Mouse (Mus musculus) embryonic facial prominence, embryonic 13.5 days (tissue): Measurements from ENCODE around the gene Prkacb. TPM values are rescaled to one million over a fixed set of nuclear protein-coding genes. Genes with fewer than 3 reads are reported as not detected.
A peak's percentile ranks its signal among the peaks of the same experiment; 100 is the strongest.
"Not testable (repeated sequence)": the region's sequence is repeated elsewhere in the genome, so short reads cannot be mapped to it uniquely, and the experiment has no call there.

Experiments
- ATAC-seq: fragments of 200-750 bp; cut with Nextera tagmentation; 2 replicates; pipeline ENCODE4 v1.8.0; 2017; ENCODE audit warnings: low read depth; ENCODE audit not compliant: insufficient number of reproducible peaks, insufficient read depth, low FRiP score, low TSS enrichment
- H3K27ac ChIP-seq: fragments of 300-500 bp; sonication (generic); 2 replicates; pipeline ENCODE4 v1.5.1; 2015; ENCODE audit warnings: moderate library complexity, mild to moderate bottlenecking, inconsistent platforms
- H3K27me3 ChIP-seq: fragments of 300-500 bp; sonication (generic); 2 replicates; pipeline ENCODE4 v1.6.1; 2015; ENCODE audit warnings: mild to moderate bottlenecking, inconsistent platforms
- H3K36me3 ChIP-seq: fragments of 300-500 bp; sonication (generic); 2 replicates; pipeline ENCODE4 v1.6.1; 2015; ENCODE audit warnings: mild to moderate bottlenecking, inconsistent platforms
- H3K4me1 ChIP-seq: fragments of 300-500 bp; sonication (generic); 2 replicates; pipeline ENCODE4 v1.6.1; 2015; ENCODE audit warnings: inconsistent platforms
- H3K4me2 ChIP-seq: fragments of 300-500 bp; sonication (generic); 2 replicates; pipeline ENCODE4 v1.6.1; 2015; ENCODE audit warnings: moderate library complexity, mild to moderate bottlenecking, inconsistent platforms
- H3K4me3 ChIP-seq: fragments of 300-500 bp; sonication (generic); 2 replicates; pipeline ENCODE4 v1.5.1; 2015; ENCODE audit warnings: mild to moderate bottlenecking, inconsistent platforms
- H3K9ac ChIP-seq: fragments of 300-500 bp; sonication (generic); 2 replicates; pipeline ENCODE4 v1.6.1; 2015; ENCODE audit warnings: mild to moderate bottlenecking, inconsistent platforms
- H3K9me3 ChIP-seq: fragments of 300-500 bp; sonication (generic); 2 replicates; pipeline ENCODE4 v1.6.1; 2016; ENCODE audit warnings: inconsistent platforms
- WGBS: fragments of 180-500 bp; shearing (Covaris S2); methylation state at CpG from one replicate; pipeline ENCODE4 v1.1.7; 2015; ENCODE audit warnings: mixed read lengths; 5-methylcytosine and 5-hydroxymethylcytosine counted together
- polyA plus RNA-seq: library from polyadenylated mRNA; unstranded; fragments of >200 nt; fragmentation: Nextera tagmentation; extraction: Ambion mirVana; gene quantifications from 2 replicates; pipeline ENCODE4 v1.2.1, GENCODE M21; 2015

Gene Prkacb
- polyA plus RNA-seq, 1 experiment from 2014 or later, result 69.1 TPM

GRCm38 (mm10) chr3:146776711-146777110 is 36.1 kb downstream of the Prkacb start:
- ATAC-seq, result no peak
- no peaks in the 10 kb centered on the region; the same call in 1 of the 2 replicates for H3K36me3 ChIP-seq
- H3K9ac ChIP-seq, result no peak overlapping the region
- WGBS, result 85% methylated on average over 5 of the region's 5 CpGs
- peaks cover 5% of the 10 kb centered on the region for H3K4me1 ChIP-seq
- no peak overlapping the region for H3K27ac ChIP-seq
- no peaks in the 10 kb centered on the region for H3K9me3 ChIP-seq
- no peak overlapping the region for H3K4me3 ChIP-seq
- no peaks in the 10 kb centered on the region for H3K27me3 ChIP-seq
- H3K4me2 ChIP-seq, result no peak overlapping the region

GRCm38 (mm10) chr3:146770853-146771252 is 41.9 kb downstream of the Prkacb start:
- Histone ChIP-seq H3K27ac (no peak overlapping the region), H3K4me1 (peaks cover 24% of the 10 kb centered on the region), H3K36me3 (peaks cover 7% of the 10 kb centered on the region), H3K9ac (no peak overlapping the region), H3K4me3 (no peak overlapping the region), H3K9me3 (no peaks in the 10 kb centered on the region), H3K27me3 (no peaks in the 10 kb centered on the region), H3K4me2 (no peak overlapping the region)
- WGBS, result 81% methylated on average over 2 of the region's 2 CpGs
- no peak for ATAC-seq

GRCm38 (mm10) chr3:146769940-146770659 is 42.7 kb downstream of the Prkacb start:
- 27% methylated on average over 17 of the region's 17 CpGs for WGBS
- H3K36me3 ChIP-seq, result peaks cover 7% of the 10 kb centered on the region
- no peak overlapping the region for H3K27ac ChIP-seq
- H3K4me1 ChIP-seq, result peaks cover 24% of the 10 kb centered on the region
- peak overlapping the region; percentile 37 for H3K4me2 ChIP-seq
- no peaks in the 10 kb centered on the region for H3K27me3 ChIP-seq
- no peak overlapping the region for H3K4me3 ChIP-seq
- H3K9me3 ChIP-seq, result no peaks in the 10 kb centered on the region
- no peak overlapping the region for H3K9ac ChIP-seq
- no peak for ATAC-seq

- H3K27ac ChIP-seq, result no peak overlapping the region
Measured at GRCm38 (mm10) chr3:146769569-146769939, 43.2 kb downstream of the Prkacb start.

GRCm38 (mm10) chr3:146768921-146769320 is 43.9 kb downstream of the Prkacb start:
- no peak overlapping the region for H3K27ac ChIP-seq
- H3K36me3 ChIP-seq, result peaks cover 7% of the 10 kb centered on the region
- no peaks in the 10 kb centered on the region for H3K9me3 ChIP-seq
- no peaks in the 10 kb centered on the region for H3K27me3 ChIP-seq
- no peak overlapping the region for H3K4me2 ChIP-seq
- WGBS, result 77% methylated on average over 3 of the region's 3 CpGs
- H3K4me3 ChIP-seq, result no peak overlapping the region
- H3K4me1 ChIP-seq, result peaks cover 24% of the 10 kb centered on the region
- no peak overlapping the region for H3K9ac ChIP-seq
- ATAC-seq, result no peak

More at GRCm38 (mm10) chr3:146769569-146769939, 43.2 kb downstream of the Prkacb start:
- H3K9me3 ChIP-seq, result no peaks in the 10 kb centered on the region
- no peak overlapping the region for H3K9ac ChIP-seq
- ATAC-seq, result no peak
- no peak overlapping the region for H3K4me3 ChIP-seq
- no peaks in the 10 kb centered on the region for H3K27me3 ChIP-seq
- peaks cover 7% of the 10 kb centered on the region for H3K36me3 ChIP-seq
- 35% methylated on average over 2 of the region's 2 CpGs for WGBS
- peak overlapping the region; percentile 37; the same call in 1 of the 2 replicates for H3K4me2 ChIP-seq
- H3K4me1 ChIP-seq, result peaks cover 24% of the 10 kb centered on the region

GRCm38 (mm10) chr3:146768360-146768759 is 44.4 kb downstream of the Prkacb start:
- Histone ChIP-seq H3K9ac (no peak overlapping the region), H3K9me3 (no peaks in the 10 kb centered on the region), H3K4me1 (peaks cover 24% of the 10 kb centered on the region), H3K4me2 (no peak overlapping the region), H3K36me3 (peaks cover 7% of the 10 kb centered on the region), H3K27me3 (no peaks in the 10 kb centered on the region), H3K27ac (no peak overlapping the region), H3K4me3 (no peak overlapping the region)
- WGBS, result 92% methylated on average over 5 of the region's 5 CpGs
- ATAC-seq, result no peak

GRCm38 (mm10) chr3:146766701-146767181 is 46.0 kb downstream of the Prkacb start:
- ATAC-seq, result no peak
- H3K4me3 ChIP-seq, result no peak overlapping the region
- 82% methylated on average over 8 of the region's 8 CpGs for WGBS

GRCm38 (mm10) chr3:146766071-146766605 is 46.7 kb downstream of the Prkacb start:
- Histone ChIP-seq H3K4me2 (no peak overlapping the region), H3K27ac (no peak overlapping the region), H3K4me3 (no peak overlapping the region), H3K9ac (no peak overlapping the region), H3K27me3 (no peaks in the 10 kb centered on the region), H3K4me1 (peaks cover 24% of the 10 kb centered on the region), H3K36me3 (peaks cover 7% of the 10 kb centered on the region), H3K9me3 (no peaks in the 10 kb centered on the region)
- WGBS, result 91% methylated on average over 4 of the region's 4 CpGs
- ATAC-seq, result no peak

More at GRCm38 (mm10) chr3:146766701-146767181, 46.0 kb downstream of the Prkacb start:
- Histone ChIP-seq H3K9ac (no peak overlapping the region), H3K9me3 (no peaks in the 10 kb centered on the region), H3K4me2 (no peak overlapping the region), H3K36me3 (peaks cover 7% of the 10 kb centered on the region), H3K27ac (no peak overlapping the region), H3K4me1 (peaks cover 24% of the 10 kb centered on the region), H3K27me3 (no peaks in the 10 kb centered on the region)

- no peaks in the 10 kb centered on the region for H3K27me3 ChIP-seq
- H3K9ac ChIP-seq, result no peak overlapping the region
- ATAC-seq, result no peak
- no peak overlapping the region for H3K4me2 ChIP-seq
- H3K27ac ChIP-seq, result no peak overlapping the region
- WGBS, result 84% methylated on average over 3 of the region's 3 CpGs
- peaks cover 16% of the 10 kb centered on the region for H3K4me1 ChIP-seq
- H3K4me3 ChIP-seq, result no peak overlapping the region
- H3K36me3 ChIP-seq, result peaks cover 7% of the 10 kb centered on the region
- no peaks in the 10 kb centered on the region for H3K9me3 ChIP-seq
Measured at GRCm38 (mm10) chr3:146764871-146765529, 47.8 kb downstream of the Prkacb start.

GRCm38 (mm10) chr3:146763054-146763453 is 49.7 kb downstream of the Prkacb start:
- not testable (repeated sequence) for H3K36me3 ChIP-seq, ATAC-seq, H3K4me3 ChIP-seq, H3K4me2 ChIP-seq, H3K9ac ChIP-seq, H3K27ac ChIP-seq, H3K27me3 ChIP-seq, H3K9me3 ChIP-seq
- peaks cover 11% of the 10 kb centered on the region; the same call in 1 of the 2 replicates for H3K4me1 ChIP-seq
- WGBS, result 85% methylated on average over 2 of the region's 2 CpGs

GRCm38 (mm10) chr3:146761276-146761675 is 51.5 kb downstream of the Prkacb start:
- H3K4me1 ChIP-seq, result no peaks in the 10 kb centered on the region
- H3K9me3 ChIP-seq, result no peaks in the 10 kb centered on the region
- no peak overlapping the region for H3K4me3 ChIP-seq
- H3K27ac ChIP-seq, result no peak overlapping the region
- no peak overlapping the region for H3K9ac ChIP-seq
- WGBS, result 95% methylated on average over 9 of the region's 9 CpGs
- H3K27me3 ChIP-seq, result no peaks in the 10 kb centered on the region
- no peak overlapping the region for H3K4me2 ChIP-seq
- ATAC-seq, result no peak
- H3K36me3 ChIP-seq, result peaks cover 4% of the 10 kb centered on the region
